Mouse (Mus musculus): ENCODE results near the gene Hjurp.
A peak's percentile ranks its signal among the peaks of the same experiment; 100 is the strongest.

Gene Hjurp

DNA sequence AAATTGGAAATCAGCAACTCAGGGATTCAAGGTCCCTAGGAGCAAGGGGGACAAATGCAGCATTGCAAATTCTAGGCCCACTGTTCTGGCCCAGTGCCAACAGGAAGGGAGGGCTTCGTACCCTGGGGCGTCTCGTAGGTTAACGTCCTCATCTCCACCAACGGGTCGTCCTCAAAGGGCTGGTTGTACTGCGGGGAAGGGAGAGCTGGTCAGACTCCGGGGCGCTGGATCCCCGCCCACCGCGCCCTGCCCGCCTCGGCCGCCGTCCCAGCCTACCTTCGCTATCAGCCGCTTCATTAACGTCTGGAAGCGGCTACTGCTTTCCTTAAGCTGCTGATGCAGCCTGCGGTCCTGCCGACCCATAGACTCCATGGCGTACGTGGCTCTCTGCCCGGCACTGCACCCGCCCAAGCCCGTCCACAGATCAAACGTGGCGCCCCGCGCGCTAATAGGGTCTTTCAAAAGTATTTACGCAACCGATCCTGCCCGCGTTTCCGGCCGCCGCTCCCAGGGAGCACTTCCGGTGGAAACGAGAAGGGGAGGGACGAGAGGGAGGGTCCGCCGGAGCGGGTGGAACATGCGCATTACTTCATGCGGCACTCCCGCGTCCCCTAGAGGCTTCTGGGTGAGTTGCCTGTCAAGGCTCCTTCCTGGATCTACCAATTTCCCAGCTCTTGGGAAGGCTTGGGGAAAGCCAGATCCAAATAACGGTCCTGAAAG is at the start of gene Hjurp, which contains the start of gene Trpm8:
Hjurp (minus strand) TSS at position 536 of the 720 bp plus-strand sequence.
Trpm8 (plus strand) TSS at position 564 of the 720 bp plus-strand sequence.
- DNase-seq, result peak; percentile 100

DNA sequence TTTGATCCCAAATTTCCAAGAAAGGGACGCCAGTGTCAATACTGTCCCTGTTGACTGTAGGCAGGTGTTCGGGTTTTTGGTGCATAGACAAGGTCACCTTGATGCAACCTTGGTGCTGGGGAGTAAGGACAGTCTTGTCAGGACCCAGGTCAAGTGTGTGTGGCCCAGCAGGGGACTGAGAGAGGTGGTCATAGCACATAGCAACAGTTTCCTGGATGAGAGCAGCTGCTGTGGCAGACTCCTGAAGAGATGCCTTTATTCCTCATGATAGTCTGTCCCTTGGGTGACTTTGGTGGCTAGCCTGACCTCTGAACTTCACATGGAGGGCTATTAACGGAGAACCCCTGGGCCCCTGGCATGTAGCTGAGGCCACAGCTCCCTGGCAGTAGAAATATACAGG is 45.7 kb upstream of the Hjurp start:
- DNase-seq, result no peak

DNA sequence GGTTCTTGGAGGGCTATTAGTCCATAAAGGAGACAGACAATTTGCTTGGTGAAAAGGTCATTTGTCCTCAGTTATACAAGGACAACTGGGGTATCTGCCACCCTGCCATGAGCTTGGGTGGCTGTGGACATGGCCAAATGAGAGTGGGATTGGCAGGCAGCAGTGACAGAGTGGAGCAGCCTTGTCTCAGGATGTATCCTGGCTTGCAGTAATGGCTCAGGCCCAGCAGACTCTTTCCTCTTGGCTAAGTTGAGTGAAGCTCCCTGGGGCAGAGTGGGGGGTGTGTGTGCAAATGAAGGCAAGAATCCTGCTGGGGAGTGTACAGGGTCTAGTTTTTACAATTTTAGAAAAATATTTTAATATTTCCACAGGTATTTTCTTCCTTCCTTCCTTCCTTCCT is 44.7 kb upstream of the Hjurp start:
- no peak for DNase-seq

DNA sequence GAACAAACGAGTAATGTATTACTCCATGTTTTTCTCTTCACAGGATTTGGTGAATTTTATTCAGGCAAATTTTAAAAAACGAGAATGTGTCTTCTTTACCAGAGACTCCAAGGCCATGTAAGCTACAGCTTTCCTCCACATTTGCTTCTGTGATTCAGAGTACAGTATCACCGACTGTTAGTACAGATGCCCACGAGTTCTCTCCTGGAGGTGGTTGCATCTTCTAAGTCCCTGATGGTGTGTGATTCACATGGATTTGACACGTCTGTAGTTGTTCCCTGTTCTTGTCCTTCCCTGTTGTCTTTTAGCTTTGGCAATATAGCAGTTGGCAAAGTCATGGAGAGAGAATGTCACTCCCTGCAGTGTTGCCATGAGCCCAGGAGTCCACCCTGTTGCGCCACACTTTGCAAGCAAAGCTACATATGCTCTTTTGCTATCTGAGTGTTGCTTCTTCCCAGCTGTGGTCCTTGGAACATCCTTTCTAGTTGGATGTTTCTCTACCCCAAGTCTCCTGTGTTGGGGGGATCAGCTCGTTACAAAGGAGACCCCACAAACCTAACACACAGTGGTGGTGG is 43.5 kb upstream of the Hjurp start:
- no peak for DNase-seq

DNA sequence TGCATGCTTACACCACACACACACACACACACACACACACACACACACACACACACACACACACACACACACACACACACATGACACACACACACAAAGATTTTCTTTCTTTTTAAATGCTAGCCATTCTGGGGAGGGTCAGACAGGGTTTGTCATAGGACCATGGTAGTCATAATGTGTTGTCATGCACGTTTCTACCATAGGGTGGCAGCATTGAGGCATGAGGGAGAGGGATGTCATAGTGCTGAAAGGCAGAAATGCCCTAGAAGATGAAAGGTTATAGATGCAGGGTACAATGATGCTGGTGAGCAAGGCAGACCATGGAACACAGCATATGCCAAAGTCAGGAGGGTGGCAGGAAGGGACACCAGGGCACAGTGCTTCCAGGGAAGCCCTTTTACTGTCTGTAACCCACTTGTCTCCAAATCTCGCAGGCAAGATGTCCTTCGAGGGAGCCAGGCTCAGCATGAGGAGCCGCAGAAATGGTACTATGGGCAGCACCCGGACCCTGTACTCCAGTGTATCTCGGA is 41.2 kb upstream of the Hjurp start:
- peak; percentile 26 to 55 for DNase-seq

DNA sequence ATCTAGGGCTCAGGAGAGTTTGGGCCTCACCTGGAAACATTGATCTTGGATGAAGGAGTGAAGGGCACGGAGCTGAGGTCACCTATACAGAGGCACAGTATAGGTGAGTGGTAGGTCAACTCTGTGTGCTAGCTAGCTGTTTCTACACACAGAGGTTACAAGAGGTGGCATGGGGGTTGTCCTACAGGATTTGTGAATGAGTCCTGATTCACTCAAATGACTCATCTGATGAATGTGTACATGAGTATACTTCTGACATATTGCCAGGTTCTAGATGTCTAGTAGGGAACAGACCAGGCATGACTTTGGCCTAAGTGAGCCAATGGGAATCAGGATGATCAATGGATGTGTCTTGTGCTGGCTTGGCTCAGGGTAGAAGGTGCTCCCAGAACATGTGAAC is 39.8 kb upstream of the Hjurp start:
- DNase-seq, result no peak

DNA sequence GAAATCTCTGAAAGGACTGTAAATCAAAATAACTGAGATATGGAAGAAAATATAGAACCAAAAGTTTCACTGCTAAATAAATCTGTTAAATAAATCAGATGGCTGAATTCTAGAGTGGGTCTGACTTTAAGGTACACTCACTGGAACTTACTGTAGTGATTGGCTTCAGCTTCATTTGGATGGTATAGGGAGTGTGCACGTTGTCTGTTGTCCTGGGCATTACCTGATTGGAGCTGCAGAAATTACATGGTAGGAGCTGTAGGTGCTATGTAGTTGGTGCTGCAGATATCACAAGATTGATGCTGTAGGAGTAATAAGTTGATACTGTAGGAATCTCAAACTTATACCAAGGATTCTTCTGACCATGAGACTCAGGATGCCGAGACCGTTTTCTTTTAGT is 32.9 kb upstream of the Hjurp start:
- no peak for DNase-seq

DNA sequence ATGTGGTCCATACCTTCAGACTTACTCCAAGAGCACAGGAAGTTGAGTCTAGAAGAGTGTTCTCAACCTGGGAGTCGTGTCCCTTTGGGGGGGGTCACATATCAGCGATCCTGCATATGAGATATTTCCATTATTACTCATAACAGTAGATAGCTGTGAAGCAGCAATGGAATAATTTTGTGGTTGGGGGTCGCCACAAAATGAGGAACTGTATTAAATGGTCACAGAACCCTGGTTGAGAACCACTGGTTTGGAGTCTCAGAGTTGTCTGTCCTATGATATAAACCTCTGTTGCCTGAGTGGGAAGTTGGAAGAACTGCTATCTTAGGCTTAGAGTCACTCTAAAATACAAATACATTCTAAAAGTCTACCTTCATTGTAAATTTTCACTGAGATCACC is 32.5 kb upstream of the Hjurp start:
- no peak for DNase-seq

DNA sequence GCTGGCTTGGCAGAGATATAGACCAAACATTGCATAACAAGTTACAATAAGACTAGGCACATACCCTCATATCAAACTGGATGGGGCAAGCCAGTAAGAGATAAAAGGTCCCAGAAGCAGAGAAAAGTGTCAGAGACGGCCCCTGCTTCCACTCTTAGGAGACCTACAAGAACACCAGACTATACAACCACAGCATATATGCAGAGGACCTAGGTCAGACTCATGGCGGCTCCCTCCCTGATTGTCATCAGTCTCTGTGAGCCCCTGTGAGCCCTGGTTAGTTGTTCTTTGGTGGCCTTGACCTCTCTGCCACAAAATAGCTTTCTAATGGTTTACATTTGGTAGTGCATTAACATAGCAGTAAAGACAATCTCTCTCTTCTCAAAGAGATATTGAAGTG is 31.6 kb upstream of the Hjurp start:
- DNase-seq, result no peak

DNA sequence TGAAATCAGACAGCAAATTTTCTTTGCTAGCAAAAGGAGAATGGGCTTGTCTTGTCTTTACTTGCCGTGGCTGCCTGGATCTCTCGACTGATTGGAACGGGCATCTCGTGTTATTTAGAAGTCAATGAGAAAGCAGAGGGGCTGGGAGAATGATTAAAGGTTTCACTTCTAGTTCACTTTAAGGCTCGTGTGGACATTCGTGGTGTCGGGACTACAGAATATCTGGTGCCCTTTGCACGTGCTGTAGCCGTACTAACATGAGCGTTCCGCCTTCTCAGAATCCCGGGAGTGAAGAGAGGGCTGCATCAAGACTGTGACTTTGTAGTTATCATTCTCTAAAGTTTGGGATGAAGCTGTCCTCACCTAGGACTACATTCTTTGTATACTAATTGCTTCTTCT is 29.7 kb upstream of the Hjurp start:
- no peak for DNase-seq

DNA sequence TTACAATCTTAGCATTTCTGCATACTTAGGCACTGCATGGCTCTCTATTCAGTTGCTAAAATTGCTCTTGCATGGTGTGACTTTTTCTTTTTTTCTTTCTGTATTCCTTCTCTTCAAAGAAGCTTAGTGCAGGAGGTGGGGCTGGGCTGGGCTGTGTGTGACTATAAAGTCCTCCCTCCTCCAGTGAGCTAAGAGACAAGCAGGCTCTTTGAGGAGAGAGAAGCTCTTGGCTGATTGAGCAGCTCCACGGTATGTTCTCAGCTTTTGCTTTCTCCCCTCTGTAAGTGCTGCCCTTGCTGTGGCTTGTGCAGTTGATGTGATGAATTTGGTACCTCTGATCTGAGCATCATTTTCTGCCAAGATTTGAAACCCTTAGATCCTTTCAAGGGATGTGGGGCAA is 29.1 kb upstream of the Hjurp start:
- no peak for DNase-seq

DNA sequence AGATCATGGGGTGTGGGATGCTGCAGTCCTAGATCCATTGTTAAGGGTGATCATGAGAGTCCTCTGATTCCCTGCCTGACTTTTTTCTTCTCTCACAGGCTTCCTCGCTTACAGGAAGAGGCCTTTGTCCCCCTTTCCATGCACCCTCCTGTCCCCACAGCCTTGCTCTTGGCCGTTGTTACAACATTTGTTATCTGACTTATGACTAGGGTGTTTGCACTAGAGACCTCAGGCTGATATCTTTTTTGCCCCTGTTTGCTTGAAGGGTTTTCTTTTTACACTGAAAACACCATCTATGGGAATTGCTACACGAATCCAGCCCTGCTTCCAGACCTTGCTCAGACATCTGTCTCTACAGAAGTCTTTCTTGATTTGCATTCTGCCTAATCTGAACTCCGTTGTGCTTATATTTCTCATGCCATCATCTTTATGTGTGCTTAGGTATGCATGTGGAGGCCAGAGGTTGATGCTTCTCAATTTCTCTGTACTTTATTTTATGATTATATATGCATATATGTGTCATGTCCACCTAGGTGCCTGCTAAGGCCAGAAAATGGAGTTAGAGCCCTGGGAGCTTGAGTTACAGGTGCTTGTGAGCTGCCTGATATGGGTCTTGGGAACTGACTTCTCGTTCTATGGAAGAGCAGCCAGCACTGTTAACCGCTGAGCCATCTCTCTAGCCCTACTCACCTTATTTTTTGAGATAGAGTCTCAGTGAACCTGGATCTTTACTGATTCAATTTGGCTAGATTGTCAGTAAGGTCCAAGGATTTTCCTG is 27.8 kb upstream of the Hjurp start:
- DNase-seq, result no peak

DNA sequence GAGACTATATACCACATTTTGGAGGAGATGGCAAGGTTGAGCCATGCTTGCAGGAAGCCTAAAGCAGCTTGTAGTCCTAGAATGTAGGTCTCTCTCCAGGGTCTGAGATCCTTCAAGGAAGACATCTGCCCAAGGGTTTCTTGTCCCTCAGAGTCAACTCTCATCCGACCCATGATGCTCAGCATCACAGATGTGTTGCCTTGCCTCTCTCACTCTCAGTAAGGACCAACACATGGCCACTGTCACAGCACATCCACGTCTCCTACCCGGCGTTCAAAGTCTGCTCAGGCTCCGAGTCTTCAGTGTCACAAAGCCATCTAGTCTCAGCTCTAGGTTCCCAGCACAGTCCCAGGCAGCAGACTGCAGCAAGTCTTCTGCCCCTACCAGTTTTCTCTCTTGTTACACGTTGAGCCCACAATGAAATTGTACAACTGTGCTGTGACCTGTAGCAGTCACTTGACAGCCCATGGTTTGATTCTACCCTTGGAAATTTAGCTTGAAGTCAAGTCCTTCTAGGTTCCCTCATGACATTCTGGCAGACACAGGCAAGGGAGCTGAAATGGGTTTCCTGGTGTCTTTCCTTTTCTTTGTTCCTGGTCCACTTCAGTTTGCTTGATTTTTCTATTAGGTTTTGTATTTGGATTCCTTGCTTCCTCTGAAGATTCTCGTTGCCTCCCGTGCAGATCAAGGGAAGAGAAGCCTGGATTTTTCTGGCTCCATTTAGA is 27.0 kb upstream of the Hjurp start:
- DNase-seq, result no peak

DNA sequence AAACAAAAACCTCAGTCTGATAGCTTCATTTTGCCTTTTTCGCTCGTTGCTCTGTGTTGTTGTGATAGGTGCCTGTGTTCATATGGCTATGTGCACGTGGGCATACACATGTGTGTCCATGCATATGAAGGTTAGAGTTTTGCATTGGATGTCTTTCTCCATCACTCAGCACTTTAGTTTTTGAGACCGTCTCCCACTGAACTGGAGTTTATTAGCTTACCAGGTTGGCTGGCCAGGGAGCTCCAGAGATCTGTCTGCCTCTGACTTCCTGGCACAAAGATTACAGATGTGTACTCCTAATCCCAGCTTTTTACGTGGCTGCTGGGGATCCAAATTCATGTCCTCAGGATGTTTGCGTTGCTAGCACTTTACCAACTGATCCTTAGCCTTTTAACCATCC is 26.3 kb upstream of the Hjurp start:
- DNase-seq, result no peak

DNA sequence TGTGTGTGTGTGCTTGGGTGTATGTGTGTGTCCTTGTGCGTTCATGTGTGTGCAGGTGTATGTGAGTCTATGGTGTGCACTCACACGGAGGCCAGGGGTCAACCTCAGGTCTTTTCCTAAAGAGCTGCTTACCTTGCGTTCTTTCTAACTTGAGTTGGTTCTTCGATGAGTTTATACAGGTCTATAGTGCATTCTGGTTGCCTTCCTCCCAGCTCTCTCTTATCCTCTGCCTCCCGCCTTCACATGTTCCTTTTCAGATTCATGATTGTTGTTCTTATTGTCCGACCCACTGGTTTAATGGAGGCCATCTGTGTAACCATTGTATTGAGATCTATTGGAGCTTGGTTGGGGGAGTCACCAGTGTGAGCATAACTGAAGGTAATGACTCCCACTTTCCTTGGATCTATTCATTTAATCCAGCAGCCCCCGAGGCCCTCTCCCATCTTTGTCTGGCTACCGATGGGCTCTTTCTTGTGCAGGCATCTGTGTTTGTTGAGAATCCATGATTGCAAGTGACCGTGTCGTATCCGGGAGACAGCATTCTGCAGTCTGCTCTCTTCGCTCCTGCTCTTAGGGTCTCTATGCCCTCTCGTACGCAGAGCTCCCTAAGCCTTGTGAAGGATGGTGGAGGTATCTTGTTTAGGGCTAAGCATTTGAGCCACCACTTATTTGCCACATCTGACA is 24.8 kb upstream of the Hjurp start:
- no peak for DNase-seq

DNA sequence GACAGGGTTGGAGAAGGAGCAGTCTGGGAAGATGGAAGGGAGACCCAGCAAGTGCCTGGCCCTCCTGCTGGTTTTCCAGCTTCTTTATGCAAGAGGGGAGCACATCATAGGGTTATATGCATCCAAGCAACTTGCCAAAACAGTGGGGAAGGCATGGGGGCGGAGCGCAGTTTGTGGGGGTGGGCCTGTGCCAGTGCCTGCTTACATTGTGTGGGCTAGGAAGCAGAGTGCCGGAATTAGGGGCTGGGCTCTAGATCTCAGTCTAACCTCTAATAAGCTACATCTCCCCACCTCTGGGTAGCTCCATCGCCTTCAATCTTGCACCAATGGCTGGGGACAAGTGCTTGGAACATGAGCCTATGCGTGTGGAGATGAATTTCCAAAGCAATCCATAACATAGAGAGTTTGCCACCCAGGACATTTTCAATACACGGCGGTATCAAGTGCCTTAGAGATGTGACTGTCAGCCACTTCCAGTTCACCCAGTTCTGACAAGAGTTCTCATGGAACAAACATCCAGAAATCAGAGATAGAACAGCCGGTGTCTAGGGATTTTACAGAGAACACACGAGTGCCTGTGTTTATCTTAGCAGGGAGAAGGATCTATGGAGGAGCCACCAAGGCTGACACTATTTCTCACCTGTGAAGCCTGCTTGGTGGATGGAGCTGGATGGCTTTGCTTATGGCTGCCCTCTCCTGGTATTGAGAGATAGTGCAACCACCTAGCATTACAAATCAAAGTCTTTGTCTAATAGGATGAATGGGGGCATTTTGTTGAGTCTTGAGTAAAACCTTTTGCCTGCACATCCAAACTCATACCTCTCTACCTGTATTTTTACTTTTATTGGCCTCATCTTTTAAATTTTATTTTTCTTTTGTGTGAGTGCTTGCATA is 23.9 kb upstream of the Hjurp start:
- DNase-seq, result no peak

DNA sequence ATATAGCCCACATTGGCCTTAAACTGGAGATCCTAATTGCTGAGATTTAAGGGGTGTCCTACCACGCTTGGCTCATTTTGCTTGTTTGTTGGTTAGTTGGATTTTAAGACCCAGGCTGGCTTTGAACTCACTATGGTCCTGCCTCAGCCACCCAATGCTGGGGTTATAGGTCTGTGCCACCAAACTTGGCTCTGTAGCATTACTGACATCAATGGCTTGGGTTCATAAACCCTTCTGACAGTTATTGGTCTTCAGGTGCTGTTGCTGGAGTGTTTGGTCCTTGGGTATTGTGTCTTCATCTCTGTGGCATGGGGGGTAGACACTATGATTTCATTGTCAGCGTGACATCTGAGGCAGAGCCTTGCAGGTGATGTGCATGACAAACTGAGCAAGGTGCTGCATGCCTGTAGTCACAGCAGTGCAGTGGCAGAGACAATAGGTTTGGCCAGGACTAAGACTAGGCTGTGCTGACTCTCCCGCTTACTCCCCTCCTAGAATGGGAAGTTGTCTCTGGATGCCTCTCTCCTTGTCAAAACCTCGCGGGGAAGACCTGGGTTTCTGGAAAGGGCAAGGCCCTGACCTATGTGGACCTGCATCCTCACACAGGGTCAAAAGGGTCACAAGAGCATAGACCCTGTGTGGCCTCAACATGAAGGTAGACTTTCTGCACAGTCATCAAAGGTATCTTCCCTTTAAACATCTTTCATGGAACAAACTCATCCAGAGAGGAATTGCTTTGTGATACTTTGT is 23.0 kb upstream of the Hjurp start:
- no peak for DNase-seq

DNA sequence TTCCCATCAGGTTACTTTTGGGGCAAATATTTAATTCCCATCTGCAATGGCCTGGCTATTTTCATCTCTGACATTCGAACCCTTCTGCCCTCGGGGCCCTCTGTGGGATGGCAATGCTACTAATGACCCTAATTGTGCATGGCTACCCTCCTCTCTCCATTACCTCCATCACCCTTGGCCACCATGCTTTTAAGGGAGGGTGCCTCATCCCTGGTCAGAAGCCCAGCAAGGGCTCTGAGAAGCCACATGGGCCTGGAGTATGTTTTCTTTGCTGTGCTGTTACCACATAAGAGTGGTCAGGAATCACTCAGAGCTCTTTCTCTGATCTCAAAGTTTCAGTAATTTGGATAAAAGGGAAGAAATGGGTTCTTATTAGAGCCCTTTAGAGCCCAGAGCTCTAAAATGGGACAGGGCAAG is 22.1 kb upstream of the Hjurp start:
- DNase-seq, result no peak

DNA sequence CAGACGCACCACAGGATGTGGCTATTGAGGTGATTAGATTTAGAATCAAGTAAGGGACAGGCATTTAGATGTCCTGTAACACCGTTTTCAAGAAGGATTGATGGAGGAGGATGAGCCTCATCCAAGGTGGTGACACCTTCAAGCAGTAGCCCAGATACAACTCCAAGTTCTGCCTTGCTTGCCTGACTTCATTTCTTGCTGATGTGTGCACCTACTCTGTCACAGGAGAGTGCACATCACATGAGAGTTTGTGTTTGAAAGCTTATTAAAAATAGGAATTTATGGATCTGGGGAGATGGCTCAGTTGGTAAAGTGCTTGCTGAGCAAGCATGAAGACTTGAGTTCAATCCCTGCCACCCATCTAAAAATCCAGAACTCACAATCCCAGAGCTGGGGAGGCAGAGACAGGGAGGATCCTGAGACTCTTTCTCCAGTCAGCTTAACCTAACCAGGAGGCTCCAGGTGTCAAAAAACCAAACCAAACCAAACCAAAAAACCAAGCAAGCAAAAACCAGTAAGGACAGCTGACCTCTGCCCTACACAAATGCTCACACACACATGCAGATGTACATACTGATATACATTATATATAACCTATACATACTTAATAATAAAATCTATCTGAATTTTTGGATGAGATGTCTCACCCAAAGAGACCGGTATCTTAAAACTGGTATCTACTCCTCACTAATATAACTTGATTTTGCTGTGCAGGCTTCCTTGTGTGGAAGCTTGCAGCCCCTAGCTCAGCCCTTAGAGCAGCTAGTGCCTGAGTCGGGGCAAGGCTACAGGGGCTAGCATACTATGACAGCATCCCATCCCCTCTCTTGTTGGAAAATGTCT is 21.5 kb upstream of the Hjurp start:
- no peak for DNase-seq
